Mouse (Mus musculus): Measurements from ENCODE around the gene Etnppl.

Etnppl gene

GRCm38 (mm10) chr3:130677671-130678460 lies 60.6 kb downstream of the Etnppl start:
- no peak for DNase-seq (ENCODE audit: extremely low spot score)

- DNase-seq (ENCODE audit: extremely low spot score) = no peak
Measured at GRCm38 (mm10) chr3:130681226-130681625, 64.0 kb downstream of the Etnppl start.

GRCm38 (mm10) chr3:130682183-130682582 lies 64.9 kb downstream of the Etnppl start:
- DNase-seq (ENCODE audit: extremely low spot score) = no peak

- DNase-seq (ENCODE audit: extremely low spot score) = no peak
Measured at GRCm38 (mm10) chr3:130683836-130684235, 66.6 kb downstream of the Etnppl start.

GRCm38 (mm10) chr3:130684276-130685013 lies 67.2 kb downstream of the Etnppl start:
- DNase-seq (ENCODE audit: extremely low spot score) = no peak

GRCm38 (mm10) chr3:130685014-130685366 lies 67.7 kb downstream of the Etnppl start:
- DNase-seq (ENCODE audit: extremely low spot score) = no peak

- no peak for DNase-seq (ENCODE audit: extremely low spot score)
Measured at GRCm38 (mm10) chr3:130687051-130687450, 69.8 kb downstream of the Etnppl start.
